Mouse (Mus musculus) lung, adult 10 weeks (tissue): ENCODE measurements around the gene Spata31d1b. TPM values are rescaled to one million over a fixed set of nuclear protein-coding genes. Genes with fewer than 3 reads are reported as not detected.

Experiments used
- polyA plus RNA-seq: library from polyadenylated mRNA; stranded (reverse); fragments of 350-450 nt; fragmentation: Illumina TruSeq; extraction: RNeasy Lipid Tissue Mini Kit (QIAGEN cat#74804); gene quantifications from one replicate; pipeline ENCODE4 v1.2.3, GENCODE M21; 2014; ENCODE audit warnings: low read depth, low replicate concordance; ENCODE audit not compliant: insufficient read depth

Spata31d1b gene
- not detected for polyA plus RNA-seq

GRCm38 (mm10) chr13:59711984-59712383 is at the start of gene Spata31d1b:
TSS of gene Spata31d1b (plus strand) at chr13:59712284.

GRCm38 (mm10) chr13:59675151-59676011 is 36.7 kb upstream of the Spata31d1b start, which contains the start of gene Golm1:
TSS of gene Golm1 (minus strand) at chr13:59675811.

GRCm38 (mm10) chr13:59694008-59694407 is 18.1 kb upstream of the Spata31d1b start, which contains the start of gene 4921517D22Rik:
TSS of gene 4921517D22Rik (minus strand) at chr13:59694108.

DNA sequence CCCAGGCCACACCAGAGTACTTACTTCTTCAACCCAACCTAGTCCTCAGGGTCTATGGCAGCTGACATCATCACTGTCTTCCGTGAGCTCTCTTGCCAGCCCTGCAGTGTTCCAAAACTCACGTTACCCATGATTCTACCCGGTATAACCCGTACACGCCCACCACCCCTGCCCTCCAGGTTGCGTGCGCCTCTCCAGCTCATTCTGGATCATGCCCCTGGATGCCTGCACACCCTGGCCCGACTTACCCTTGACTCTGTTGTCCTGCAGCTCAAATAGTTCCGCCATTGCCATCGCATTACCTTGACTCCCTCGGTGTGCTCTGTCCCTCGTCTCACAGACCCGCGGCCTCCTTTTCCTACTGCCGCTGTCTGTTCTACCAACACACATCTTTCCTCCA is 1.9 kb upstream of the Spata31d1b start, which contains the start of gene Spata31d1a:
Gene Spata31d1a (minus strand): TSS at position 101 of the 400 bp plus-strand sequence.

DNA sequence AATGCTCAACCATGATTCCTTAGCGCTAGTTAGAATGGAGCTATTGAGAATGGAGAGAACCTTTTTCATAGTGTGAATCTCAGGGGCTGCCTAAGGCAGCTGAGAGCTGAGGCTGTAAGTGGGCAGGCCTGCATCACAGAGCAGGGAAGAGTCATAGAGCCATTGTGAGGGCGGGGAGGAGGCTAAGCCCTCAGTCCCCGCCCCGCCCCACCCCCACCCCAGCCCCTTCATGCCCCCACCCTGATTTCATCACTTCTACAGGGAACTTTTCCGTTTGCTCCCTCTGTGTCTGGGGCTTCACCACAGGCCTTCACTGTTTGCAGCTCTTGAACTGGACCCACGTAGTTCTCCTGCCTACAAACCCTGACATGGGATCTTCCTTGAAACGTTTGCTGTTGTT is 19.6 kb downstream of the Spata31d1b start, which contains the start of gene Spata31d1d:
Gene Spata31d1d (minus strand): TSS at position 101 of the 400 bp plus-strand sequence.

GRCm38 (mm10) chr13:59746711-59747110 is 34.6 kb downstream of the Spata31d1b start, which contains the start of gene 1700014D04Rik:
TSS of gene 1700014D04Rik (minus strand) at chr13:59746752.

Other genes starting within 250 kb of the Spata31d1b start
- gene Agtpbp1, start 127.1 kb upstream of the Spata31d1b start, polyA plus RNA-seq: 19.3 TPM
- gene Naa35, start 127.0 kb upstream of the Spata31d1b start, polyA plus RNA-seq: 38.0 TPM
- 14.4 TPM for gene Golm1, start 36.5 kb upstream of the Spata31d1b start, polyA plus RNA-seq
- gene 4921517D22Rik, start 18.2 kb upstream of the Spata31d1b start, polyA plus RNA-seq: not detected
- not detected for gene Spata31d1a, start 2.0 kb upstream of the Spata31d1b start, polyA plus RNA-seq
- not detected for gene Spata31d1d, start 19.5 kb downstream of the Spata31d1b start, polyA plus RNA-seq
- gene 1700014D04Rik, start 34.5 kb downstream of the Spata31d1b start, polyA plus RNA-seq: not detected
- gene Isca1, start 57.5 kb downstream of the Spata31d1b start, polyA plus RNA-seq: 66.0 TPM
- not detected for gene Gm49354, start 70.0 kb downstream of the Spata31d1b start, polyA plus RNA-seq
- 32.6 TPM for gene Tut7, start 110.9 kb downstream of the Spata31d1b start, polyA plus RNA-seq